Mouse (Mus musculus) liver, postnatal 0 days (tissue): ENCODE data around the gene Gm6763.
"Not testable (repeated sequence)": the region's sequence is repeated elsewhere in the genome, so short reads cannot be mapped to it uniquely, and the experiment has no call there.

Experiments
- CTCF ChIP-seq: sonication (generic); IDR thresholded peaks from 2 replicates; pipeline ENCODE4 v1.5.1; 2016; ENCODE audit warnings: antibody characterized with exemption, low read depth
- EP300 ChIP-seq: IDR thresholded peaks from 2 replicates; pipeline ENCODE4 v1.6.1; 2016; ENCODE audit warnings: antibody characterized with exemption, low read depth, mild to moderate bottlenecking

DNA sequence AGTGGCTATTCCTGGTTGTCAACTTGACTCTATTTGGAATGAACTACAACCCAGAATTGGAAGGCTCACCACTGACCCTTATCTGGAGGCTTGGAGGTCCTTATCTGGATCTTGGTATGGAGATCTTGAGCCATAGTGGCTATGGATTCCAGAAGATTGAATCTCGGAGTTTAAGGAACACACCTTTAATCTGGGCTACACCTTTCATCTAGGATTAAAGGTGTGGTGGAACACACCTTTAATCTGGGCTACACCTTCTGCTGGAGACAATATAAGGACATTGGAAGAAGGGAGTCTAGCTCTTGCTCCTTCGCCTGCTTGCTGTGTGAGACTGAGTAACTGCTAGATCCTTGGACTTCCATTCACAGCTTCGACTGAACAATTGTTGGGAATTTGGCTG lies 42.4 kb downstream of the Gm6763 start, which contains the start of gene Gm4340:
- not testable (repeated sequence) for TF ChIP-seq CTCF, EP300
